Mouse (Mus musculus): ENCODE measurements around the gene Mpp2.

GRCm38 (mm10) chr11:102087081-102087751, 1.1 kb downstream of the Mpp2 start:
- TF ChIP-seq POLR2A (IDR thresholded peaks at IDR 0.05; ENCODE audit: low read depth, low read length) (peak; percentile 29; the same call in 1 of the 2 replicates), CTCF (IDR thresholded peaks at IDR 0.05; ENCODE audit: borderline replicate concordance, insufficient read depth, low read length) (no peak)
